Mouse (Mus musculus) brain, embryonic 14.5 days (tissue): Measurements from ENCODE around the gene Hddc2.

ENCODE experiments used
- CTCF ChIP-seq: fragments of 200-500 bp; IDR thresholded peaks from 2 replicates; pipeline ENCODE4 v1.5.1; 2012; ENCODE audit warnings: inconsistent platforms, mild to moderate bottlenecking, moderate library complexity, borderline replicate concordance; ENCODE audit not compliant: insufficient read depth, insufficient read length; ENCODE audit errors: extremely low read depth
- POLR2A ChIP-seq: fragments of 200-500 bp; IDR thresholded peaks from 2 replicates; pipeline ENCODE4 v1.6.1; 2012; ENCODE audit warnings: mild to moderate bottlenecking, inconsistent platforms, borderline replicate concordance; ENCODE audit not compliant: poor library complexity, insufficient read depth, insufficient read length, severe bottlenecking; ENCODE audit errors: extremely low read depth

- no peak for TF ChIP-seq POLR2A
- no peak for TF ChIP-seq CTCF
These were observed 25.4 kb upstream of the Hddc2 start for GRCm38 (mm10) chr10:31287787-31288186.
